Mouse (Mus musculus) embryonic facial prominence, embryonic 14.5 days (tissue): ENCODE measurements at regions not wholly inside any gene's neighbourhood (a gene's known extent, or its start where the extent isn't known, plus 50 kb on each side); places are given as distances from the start of the nearest gene placed in this dataset.

ENCODE experiments used
- ATAC-seq: fragments of 200-750 bp; cut with Nextera tagmentation; 2 replicates; pipeline ENCODE4 v1.8.0; 2017; ENCODE audit warnings: low read depth, moderate number of reproducible peaks, moderate TSS enrichment
- DNase-seq: peaks from one replicate; pipeline ENCODE4 v3.0.0-alpha.2; 2015; ENCODE audit warnings: low spot score
- H3K27ac ChIP-seq: fragments of 300-500 bp; sonication (generic); replicated peaks from 2 replicates; pipeline ENCODE4 v1.5.1; 2014; ENCODE audit warnings: low read depth, mild to moderate bottlenecking, low read length, moderate library complexity
- H3K27me3 ChIP-seq: fragments of 300-500 bp; sonication (generic); replicated peaks from 2 replicates; pipeline ENCODE4 v1.6.1; 2014; ENCODE audit warnings: low read length; ENCODE audit not compliant: control insufficient read depth, insufficient read depth
- H3K36me3 ChIP-seq: fragments of 300-500 bp; sonication (generic); 2 replicates; pipeline ENCODE4 v1.6.1; 2014; ENCODE audit warnings: low read length, mixed read lengths; ENCODE audit not compliant: control insufficient read depth, insufficient read depth
- H3K4me1 ChIP-seq: fragments of 300-500 bp; sonication (generic); 2 replicates; pipeline ENCODE4 v1.6.1; 2014; ENCODE audit warnings: antibody characterized with exemption, low read length; ENCODE audit not compliant: control insufficient read depth, insufficient read depth
- H3K4me2 ChIP-seq: fragments of 300-500 bp; sonication (generic); 2 replicates; pipeline ENCODE4 v1.6.1; 2014; ENCODE audit warnings: low read depth, mild to moderate bottlenecking, low read length, moderate library complexity, mixed read lengths
- H3K4me3 ChIP-seq: fragments of 300-500 bp; sonication (generic); 2 replicates; pipeline ENCODE4 v1.5.1; 2014; ENCODE audit warnings: low read depth, mild to moderate bottlenecking, low read length
- H3K9ac ChIP-seq: fragments of 300-500 bp; sonication (generic); 2 replicates; pipeline ENCODE4 v1.6.1; 2014; ENCODE audit warnings: low read depth, mild to moderate bottlenecking, low read length, moderate library complexity, mixed read lengths
- H3K9me3 ChIP-seq: fragments of 300-500 bp; sonication (generic); 2 replicates; pipeline ENCODE4 v1.6.1; 2016; ENCODE audit warnings: low read length; ENCODE audit not compliant: control insufficient read depth
- WGBS: fragments of 180-500 bp; shearing (Covaris S2); extraction: QIAGEN DNeasy Blood & Tissue Kit; methylation state at CpG from one replicate; pipeline ENCODE4 v1.1.7; 2014; 5-methylcytosine and 5-hydroxymethylcytosine counted together

GRCm38 (mm10) chr6:94814711-94815110 is 114.8 kb upstream of the Lrig1 start:
- Histone ChIP-seq H3K36me3 (no peaks in the 10 kb centered on the region), H3K27ac (no peak overlapping the region), H3K27me3 (0 out of 2 replicates have a peak, but pooled peaks cover 3% of the 10 kb centered on the region), H3K9ac (no peak overlapping the region), H3K4me1 (peaks cover 3% of the 10 kb centered on the region; the same call in 1 of the 2 replicates), H3K9me3 (no peaks in the 10 kb centered on the region), H3K4me2 (no peak overlapping the region), H3K4me3 (no peak overlapping the region)
- DNase-seq (no peak), ATAC-seq (no peak)
- 46% methylated on average over 3 of the region's 3 CpGs for WGBS

GRCm38 (mm10) chr6:94813481-94814148 is 113.7 kb upstream of the Lrig1 start:
- ATAC-seq (no peak), DNase-seq (no peak)
- Histone ChIP-seq H3K9me3 (no peaks in the 10 kb centered on the region), H3K36me3 (no peaks in the 10 kb centered on the region), H3K27me3 (0 out of 2 replicates have a peak, but pooled peaks cover 3% of the 10 kb centered on the region), H3K27ac (no peak overlapping the region), H3K4me2 (no peak overlapping the region), H3K9ac (no peak overlapping the region), H3K4me3 (no peak overlapping the region), H3K4me1 (peaks cover 3% of the 10 kb centered on the region; the same call in 1 of the 2 replicates)
- WGBS: 42% methylated on average over 7 of the region's 7 CpGs

- no peak for ATAC-seq
- Histone ChIP-seq H3K4me2 (no peak overlapping the region), H3K4me3 (no peak overlapping the region), H3K9ac (no peak overlapping the region), H3K27me3 (no peaks in the 10 kb centered on the region), H3K36me3 (no peaks in the 10 kb centered on the region), H3K9me3 (no peaks in the 10 kb centered on the region), H3K4me1 (peaks cover 4% of the 10 kb centered on the region), H3K27ac (no peak overlapping the region)
- 25% methylated on average over 4 of the region's 4 CpGs for WGBS
- DNase-seq: no peak
These were observed 111.9 kb upstream of the Lrig1 start for GRCm38 (mm10) chr6:94811846-94812245.

- Histone ChIP-seq H3K27me3 (no peaks in the 10 kb centered on the region), H3K36me3 (no peaks in the 10 kb centered on the region), H3K9me3 (no peaks in the 10 kb centered on the region), H3K4me2 (no peak overlapping the region), H3K9ac (no peak overlapping the region), H3K4me1 (peaks cover 25% of the 10 kb centered on the region), H3K27ac (peak overlapping the region; percentile 82), H3K4me3 (no peak overlapping the region)
- ATAC-seq: peak; percentile 50
- DNase-seq: peak; percentile 65
- 52% methylated on average over 6 of the region's 6 CpGs for WGBS
These were observed 107.3 kb upstream of the Lrig1 start for GRCm38 (mm10) chr6:94807216-94807615.

GRCm38 (mm10) chr6:94806481-94807160 is 106.7 kb upstream of the Lrig1 start:
- WGBS: 19% methylated on average over 12 of the region's 12 CpGs
- peak; percentile 89 for DNase-seq
- no peaks in the 10 kb centered on the region for H3K36me3 ChIP-seq

GRCm38 (mm10) chr6:94805685-94806084 is 105.7 kb upstream of the Lrig1 start:
- H3K27me3 ChIP-seq: no peaks in the 10 kb centered on the region
- no peak overlapping the region for H3K27ac ChIP-seq
- no peak overlapping the region for H3K4me2 ChIP-seq
- ATAC-seq (peak; percentile 41; the same call in 1 of the 2 replicates), DNase-seq (peak; percentile 84)
- 28% methylated on average over 6 of the region's 6 CpGs for WGBS
- no peaks in the 10 kb centered on the region for H3K9me3 ChIP-seq
- no peaks in the 10 kb centered on the region for H3K36me3 ChIP-seq
- H3K9ac ChIP-seq: no peak overlapping the region
- H3K4me1 ChIP-seq: peaks cover 27% of the 10 kb centered on the region
- no peak overlapping the region for H3K4me3 ChIP-seq

More at GRCm38 (mm10) chr6:94806481-94807160, 106.7 kb upstream of the Lrig1 start:
- no peaks in the 10 kb centered on the region for H3K9me3 ChIP-seq
- H3K27me3 ChIP-seq: no peaks in the 10 kb centered on the region
- no peak overlapping the region; the same call in 1 of the 2 replicates for H3K4me2 ChIP-seq
- H3K4me3 ChIP-seq: no peak overlapping the region
- ATAC-seq: peak; percentile 80
- peaks cover 25% of the 10 kb centered on the region for H3K4me1 ChIP-seq
- H3K27ac ChIP-seq: peak overlapping the region; percentile 82
- H3K9ac ChIP-seq: no peak overlapping the region

GRCm38 (mm10) chr6:94804284-94804815 is 104.4 kb upstream of the Lrig1 start:
- Histone ChIP-seq H3K4me1 (peaks cover 27% of the 10 kb centered on the region), H3K36me3 (no peaks in the 10 kb centered on the region), H3K9ac (no peak overlapping the region), H3K27ac (no peak overlapping the region), H3K9me3 (no peaks in the 10 kb centered on the region), H3K4me2 (no peak overlapping the region), H3K4me3 (no peak overlapping the region), H3K27me3 (no peaks in the 10 kb centered on the region)
- ATAC-seq (no peak), DNase-seq (no peak)
- 69% methylated on average over 10 of the region's 10 CpGs for WGBS

GRCm38 (mm10) chr6:94801039-94801438 is 101.1 kb upstream of the Lrig1 start:
- peak overlapping the region; percentile 28 for H3K9ac ChIP-seq
- peak overlapping the region; percentile 31; the same call in 1 of the 2 replicates for H3K4me2 ChIP-seq
- ATAC-seq (no peak; the same call in 1 of the 2 replicates), DNase-seq (peak; percentile 22)
- H3K9me3 ChIP-seq: peaks cover 8% of the 10 kb centered on the region; the same call in 1 of the 2 replicates
- H3K27ac ChIP-seq: no peak overlapping the region
- H3K36me3 ChIP-seq: no peaks in the 10 kb centered on the region
- no peaks in the 10 kb centered on the region for H3K27me3 ChIP-seq
- peaks cover 16% of the 10 kb centered on the region; the same call in 1 of the 2 replicates for H3K4me1 ChIP-seq
- H3K4me3 ChIP-seq: no peak overlapping the region
- WGBS: 17% methylated on average over 12 of the region's 12 CpGs
